Mouse (Mus musculus) c-Kit-positive CD71-negative TER-119-negative erythroid progenitor cells, embryonic 14.5 days (primary cell): ENCODE results near the gene Ncln.

ENCODE experiments used
- DNase-seq: peaks from one replicate; pipeline ENCODE4 v3.0.0-alpha.2; 2013; ENCODE audit warnings: low read depth

The Ncln gene

GRCm38 (mm10) chr10:81496264-81496901, at the start of gene Ncln:
TSS of gene Ncln (minus strand) at chr10:81496392.
- peak; percentile 95 for DNase-seq

GRCm38 (mm10) chr10:81545161-81545747, 49.1 kb upstream of the Ncln start, which contains the start of gene Gna11:
TSS of gene Gna11 (minus strand) at chr10:81545190.
- DNase-seq = peak; percentile 96

- DNase-seq = no peak
These were observed 48.3 kb upstream of the Ncln start for GRCm38 (mm10) chr10:81544296-81545160.

GRCm38 (mm10) chr10:81543633-81544032, 47.4 kb upstream of the Ncln start:
- no peak for DNase-seq

- DNase-seq = no peak
These were observed 46.7 kb upstream of the Ncln start for GRCm38 (mm10) chr10:81542727-81543460.

- no peak for DNase-seq
These were observed 45.6 kb upstream of the Ncln start for GRCm38 (mm10) chr10:81541803-81542202.

- no peak for DNase-seq
These were observed 45.2 kb upstream of the Ncln start for GRCm38 (mm10) chr10:81541363-81541762.

GRCm38 (mm10) chr10:81538321-81539048, 42.3 kb upstream of the Ncln start:
- DNase-seq = no peak

GRCm38 (mm10) chr10:81537429-81537828, 41.2 kb upstream of the Ncln start:
- no peak for DNase-seq

GRCm38 (mm10) chr10:81536734-81537133, 40.5 kb upstream of the Ncln start:
- no peak for DNase-seq

- no peak for DNase-seq
These were observed 38.6 kb upstream of the Ncln start for GRCm38 (mm10) chr10:81534826-81535225.

GRCm38 (mm10) chr10:81526779-81527178, 30.6 kb upstream of the Ncln start:
- DNase-seq = no peak

- DNase-seq = no peak
These were observed 29.0 kb upstream of the Ncln start for GRCm38 (mm10) chr10:81525017-81525694.

GRCm38 (mm10) chr10:81524051-81524605, 27.9 kb upstream of the Ncln start, which contains the start of gene Gna15:
TSS of gene Gna15 (minus strand) at chr10:81524225.
- no peak for DNase-seq

- no peak for DNase-seq
These were observed 27.4 kb upstream of the Ncln start for GRCm38 (mm10) chr10:81523570-81523969.

GRCm38 (mm10) chr10:81523142-81523541, 26.9 kb upstream of the Ncln start:
- DNase-seq = no peak

- DNase-seq = no peak
These were observed 23.8 kb upstream of the Ncln start for GRCm38 (mm10) chr10:81519978-81520365.

GRCm38 (mm10) chr10:81519227-81519977, 23.2 kb upstream of the Ncln start:
- DNase-seq = no peak

- no peak for DNase-seq
These were observed 22.4 kb upstream of the Ncln start for GRCm38 (mm10) chr10:81518546-81518945.

- no peak for DNase-seq
These were observed 21.0 kb upstream of the Ncln start for GRCm38 (mm10) chr10:81517227-81517626.
